Mouse (Mus musculus): Measurements from ENCODE around the gene Ank2. TPM values are rescaled to one million over a fixed set of nuclear protein-coding genes. Genes with fewer than 3 reads are reported as not detected.
A peak's percentile ranks its signal among the peaks of the same experiment; 100 is the strongest.

Gene Ank2
- polyA plus RNA-seq, 1 experiment, result 32.5 TPM

DNA sequence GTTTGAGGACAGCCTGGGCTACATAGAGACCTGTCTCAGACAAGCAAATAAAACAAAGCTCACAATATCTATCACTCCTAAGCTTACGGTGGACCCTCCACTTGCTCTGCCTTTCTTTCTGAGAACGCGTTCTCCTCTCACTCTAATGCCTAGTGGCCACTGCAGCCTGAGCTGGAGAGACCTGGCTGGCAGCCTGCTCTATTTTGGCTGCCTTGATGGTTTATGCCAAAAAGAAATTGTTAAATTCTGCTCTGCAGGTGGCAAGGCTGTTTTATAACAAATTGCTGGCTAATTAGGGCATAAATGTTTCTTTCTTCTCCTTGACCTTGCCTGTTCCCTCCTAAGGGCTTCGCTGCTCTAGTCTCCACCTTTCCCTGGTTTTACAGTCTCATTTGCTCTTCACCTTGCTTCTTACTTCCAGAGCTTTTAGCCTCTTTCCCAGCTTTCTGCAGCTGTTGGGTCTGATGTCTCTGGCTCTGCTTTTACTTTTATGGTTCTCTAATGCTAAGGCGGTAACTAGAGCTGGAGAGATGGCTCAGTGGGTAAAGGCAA, 293.2 kb downstream of the Ank2 start:
- Histone ChIP-seq H3K4me3 (ENCODE audit: insufficient read depth, low read depth, low read length) (no peak overlapping the region), H3K4me1 (ENCODE audit: control insufficient read depth, insufficient read depth, insufficient read length, low read length) (no peaks in the 10 kb centered on the region), H3K27ac (replicated peaks; ENCODE audit: low read depth, low read length) (no peak overlapping the region)

DNA sequence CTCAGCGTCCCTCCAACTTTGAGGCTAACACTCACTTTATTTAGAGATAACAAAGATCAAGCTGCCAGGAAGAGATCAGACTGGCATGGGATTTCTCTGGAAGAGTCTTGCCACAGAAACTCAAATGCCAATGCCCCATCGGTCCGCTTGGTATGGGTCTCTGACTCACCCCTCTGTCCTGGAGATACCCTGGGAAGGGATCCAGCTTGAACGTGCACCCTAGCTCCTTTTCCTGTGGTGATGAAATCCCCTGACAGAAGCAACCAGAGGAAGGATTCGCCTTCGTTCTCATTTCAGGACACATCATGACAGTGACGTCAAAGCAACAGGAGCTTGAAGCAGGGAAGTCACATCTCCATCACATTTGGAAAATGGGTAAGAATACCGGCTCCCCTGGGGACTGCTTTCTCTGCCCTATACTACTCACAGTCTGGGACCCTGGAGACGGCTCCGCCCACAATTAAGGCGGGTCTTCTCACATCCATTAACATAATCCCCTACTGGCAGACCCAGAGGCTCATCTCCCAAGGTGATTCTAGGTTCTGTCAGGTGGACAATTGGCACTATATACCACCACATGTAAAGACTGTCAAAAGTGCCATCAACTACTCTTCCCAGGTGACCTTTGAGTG, 296.6 kb downstream of the Ank2 start:
- H3K27ac ChIP-seq (replicated peaks; ENCODE audit: low read depth, low read length), result no peak overlapping the region
- no peak overlapping the region for H3K4me3 ChIP-seq (ENCODE audit: insufficient read depth, low read depth, low read length)
- no peaks in the 10 kb centered on the region for H3K4me1 ChIP-seq (ENCODE audit: control insufficient read depth, insufficient read depth, insufficient read length, low read length)

DNA sequence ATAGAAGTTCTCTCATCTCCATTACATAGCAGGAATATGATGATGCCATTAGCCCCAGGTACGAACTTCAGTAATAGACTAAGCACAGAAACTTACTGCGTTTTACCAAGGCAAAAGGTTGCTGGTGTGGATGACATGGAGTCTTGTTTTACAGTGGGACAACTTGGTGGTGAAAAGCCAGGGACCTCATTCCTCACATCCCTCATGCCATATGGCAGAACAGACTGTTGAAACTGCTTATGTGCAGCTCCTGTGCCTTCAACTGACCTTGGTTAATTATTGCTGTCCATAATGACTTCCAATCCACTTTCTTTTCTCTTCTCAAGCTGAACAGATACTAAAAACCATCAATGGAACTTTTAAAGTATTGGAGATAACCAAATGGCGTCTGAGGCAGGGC, 298.4 kb downstream of the Ank2 start:
- Histone ChIP-seq H3K4me1 (ENCODE audit: control insufficient read depth, insufficient read depth, insufficient read length, low read length) (no peaks in the 10 kb centered on the region), H3K27ac (replicated peaks; ENCODE audit: low read depth, low read length) (no peak overlapping the region), H3K4me3 (ENCODE audit: insufficient read depth, low read depth, low read length) (no peak overlapping the region)

DNA sequence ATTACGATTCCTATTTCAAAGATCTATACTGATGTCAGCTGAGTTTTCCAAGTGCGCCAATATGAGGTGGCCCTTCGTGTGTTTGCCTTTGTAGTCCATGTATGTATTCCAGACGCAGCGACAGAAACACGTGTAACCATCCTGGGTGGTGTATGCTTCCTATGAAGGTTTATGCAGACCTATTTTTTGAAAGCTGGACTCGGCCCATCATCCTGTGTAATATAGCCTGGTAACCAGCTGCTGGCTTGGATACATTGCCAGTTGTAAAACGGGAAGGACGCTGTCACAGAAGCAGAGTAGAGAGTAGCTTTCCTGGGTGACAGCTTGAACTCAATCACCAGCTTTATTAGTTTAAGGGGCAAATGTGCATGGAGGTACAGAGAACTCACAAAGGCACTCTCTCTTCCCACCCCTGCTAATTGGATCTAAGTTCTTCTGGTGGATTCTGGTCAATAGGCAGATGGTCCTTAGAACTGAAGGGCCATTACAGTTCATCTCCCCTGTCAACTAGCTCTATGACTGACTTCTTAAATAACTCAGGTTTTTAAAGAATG, 300.0 kb downstream of the Ank2 start:
- H3K4me3 ChIP-seq (ENCODE audit: insufficient read depth, low read depth, low read length), result no peak overlapping the region
- H3K4me1 ChIP-seq (ENCODE audit: control insufficient read depth, insufficient read depth, insufficient read length, low read length), result no peaks in the 10 kb centered on the region
- H3K27ac ChIP-seq (replicated peaks; ENCODE audit: low read depth, low read length), result no peak overlapping the region

DNA sequence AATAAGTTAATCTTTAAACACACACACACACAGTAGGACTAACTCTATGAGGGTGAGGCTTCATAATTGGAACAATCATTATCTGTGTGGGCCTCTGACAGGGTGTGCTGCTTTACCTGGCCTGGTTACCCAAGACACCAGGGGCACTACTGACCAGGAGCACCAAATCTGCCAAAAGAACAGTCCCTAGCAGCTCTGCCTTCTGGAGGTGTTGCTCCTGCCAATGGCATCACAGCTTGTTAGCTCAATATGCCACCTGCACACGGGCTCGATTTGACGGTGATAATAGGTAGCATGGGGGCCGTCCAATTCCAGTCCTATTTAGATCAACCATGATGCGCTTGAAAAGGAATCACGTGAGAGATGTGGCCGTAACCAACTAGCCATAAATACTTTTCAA, 300.5 kb downstream of the Ank2 start:
- no peak overlapping the region for H3K27ac ChIP-seq (replicated peaks; ENCODE audit: low read depth, low read length)
- no peaks in the 10 kb centered on the region for H3K4me1 ChIP-seq (ENCODE audit: control insufficient read depth, insufficient read depth, insufficient read length, low read length)
- H3K4me3 ChIP-seq (ENCODE audit: insufficient read depth, low read depth, low read length), result no peak overlapping the region

DNA sequence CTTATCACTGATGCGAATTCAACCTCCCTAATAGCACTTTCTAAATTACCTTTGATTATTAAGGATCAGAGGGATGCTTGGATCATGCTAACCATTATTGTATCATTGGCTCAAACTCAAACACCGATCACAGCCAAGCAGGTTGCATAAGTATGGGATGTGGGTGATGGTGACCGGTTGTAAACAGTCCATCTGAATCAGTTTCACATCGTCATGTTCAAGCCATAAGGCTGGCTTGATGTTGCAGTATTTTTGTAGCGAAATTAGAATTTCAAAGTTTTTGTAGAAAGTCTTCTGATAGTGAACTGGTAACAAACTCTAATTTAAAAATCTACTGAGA, 310.4 kb downstream of the Ank2 start:
- Histone ChIP-seq H3K4me1 (ENCODE audit: control insufficient read depth, insufficient read depth, insufficient read length, low read length) (no peaks in the 10 kb centered on the region), H3K4me3 (ENCODE audit: insufficient read depth, low read depth, low read length) (no peak overlapping the region), H3K27ac (replicated peaks; ENCODE audit: low read depth, low read length) (no peak overlapping the region)

DNA sequence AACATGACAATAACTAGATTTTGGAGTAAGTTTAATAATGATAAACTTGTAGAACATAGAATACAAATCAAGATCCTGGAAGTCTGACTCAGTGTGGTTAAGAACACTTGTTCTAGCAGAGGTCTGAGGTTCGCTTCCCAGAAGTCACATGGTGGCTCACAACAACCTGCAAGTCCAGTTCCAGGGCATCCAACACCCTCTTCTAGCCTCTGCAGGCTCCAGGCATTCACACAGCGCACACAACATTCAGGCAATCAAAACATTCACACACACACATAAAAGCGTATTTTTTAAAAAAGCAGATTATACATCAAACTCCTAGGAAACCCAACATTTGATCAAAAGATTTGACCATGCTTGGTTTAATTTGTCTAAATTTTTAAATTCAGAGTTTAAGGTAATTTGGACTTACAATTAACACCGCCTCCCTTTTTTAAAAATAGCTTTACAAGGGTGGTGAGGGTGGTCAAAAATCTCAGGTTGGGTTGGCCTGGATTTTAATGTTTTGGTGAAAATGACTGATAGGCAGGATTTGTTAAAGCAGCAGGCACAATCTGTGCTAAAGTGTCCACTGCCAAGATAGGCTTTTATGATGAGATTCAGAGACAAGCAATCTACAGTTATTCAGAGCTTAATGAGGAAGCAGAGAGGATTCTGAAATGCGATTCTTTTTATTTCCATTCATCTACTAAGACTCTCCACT, 310.9 kb downstream of the Ank2 start:
- Histone ChIP-seq H3K4me1 (ENCODE audit: control insufficient read depth, insufficient read depth, insufficient read length, low read length) (no peaks in the 10 kb centered on the region), H3K27ac (replicated peaks; ENCODE audit: low read depth, low read length) (no peak overlapping the region), H3K4me3 (ENCODE audit: insufficient read depth, low read depth, low read length) (no peak overlapping the region)

DNA sequence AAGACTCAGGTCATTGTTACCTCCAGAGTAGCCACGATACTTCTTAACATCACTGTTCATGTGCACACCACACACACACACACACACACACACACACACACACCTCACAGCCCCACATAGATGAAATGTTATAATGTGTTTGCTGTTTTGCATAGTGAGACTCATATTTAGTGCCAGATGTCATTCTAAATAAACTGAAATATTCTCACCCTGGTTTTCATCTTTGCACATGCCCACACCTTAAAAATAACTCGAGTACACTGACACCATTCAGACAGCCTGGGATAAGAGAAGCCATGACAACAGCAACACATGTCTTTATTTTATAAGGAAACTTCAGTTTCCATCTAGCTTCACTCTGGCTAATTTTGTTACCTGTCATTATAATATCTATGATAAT, 312.1 kb downstream of the Ank2 start:
- H3K4me3 ChIP-seq (ENCODE audit: insufficient read depth, low read depth, low read length), result no peak overlapping the region
- no peaks in the 10 kb centered on the region for H3K4me1 ChIP-seq (ENCODE audit: control insufficient read depth, insufficient read depth, insufficient read length, low read length)
- H3K27ac ChIP-seq (replicated peaks; ENCODE audit: low read depth, low read length), result no peak overlapping the region

DNA sequence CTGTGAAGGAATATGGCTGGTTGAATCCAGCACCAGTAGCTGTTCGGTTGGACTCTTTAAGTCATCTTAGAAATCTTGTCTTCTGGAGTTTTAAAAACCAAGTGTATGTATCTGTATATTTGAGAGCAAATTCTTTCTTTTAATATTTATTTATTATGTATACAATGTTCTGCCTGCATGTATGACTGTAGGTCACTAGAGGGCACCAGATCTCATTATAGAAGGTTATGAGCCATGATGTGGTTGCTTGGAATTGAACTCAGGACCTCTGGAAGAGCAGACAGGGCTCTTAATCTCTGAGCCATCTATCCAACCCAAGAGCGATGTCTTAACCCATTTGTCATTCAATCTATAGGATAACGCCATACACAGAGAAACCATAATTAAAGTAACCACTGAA, 312.9 kb downstream of the Ank2 start:
- Histone ChIP-seq H3K4me1 (ENCODE audit: control insufficient read depth, insufficient read depth, insufficient read length, low read length) (no peaks in the 10 kb centered on the region), H3K4me3 (ENCODE audit: insufficient read depth, low read depth, low read length) (no peak overlapping the region), H3K27ac (replicated peaks; ENCODE audit: low read depth, low read length) (no peak overlapping the region)

DNA sequence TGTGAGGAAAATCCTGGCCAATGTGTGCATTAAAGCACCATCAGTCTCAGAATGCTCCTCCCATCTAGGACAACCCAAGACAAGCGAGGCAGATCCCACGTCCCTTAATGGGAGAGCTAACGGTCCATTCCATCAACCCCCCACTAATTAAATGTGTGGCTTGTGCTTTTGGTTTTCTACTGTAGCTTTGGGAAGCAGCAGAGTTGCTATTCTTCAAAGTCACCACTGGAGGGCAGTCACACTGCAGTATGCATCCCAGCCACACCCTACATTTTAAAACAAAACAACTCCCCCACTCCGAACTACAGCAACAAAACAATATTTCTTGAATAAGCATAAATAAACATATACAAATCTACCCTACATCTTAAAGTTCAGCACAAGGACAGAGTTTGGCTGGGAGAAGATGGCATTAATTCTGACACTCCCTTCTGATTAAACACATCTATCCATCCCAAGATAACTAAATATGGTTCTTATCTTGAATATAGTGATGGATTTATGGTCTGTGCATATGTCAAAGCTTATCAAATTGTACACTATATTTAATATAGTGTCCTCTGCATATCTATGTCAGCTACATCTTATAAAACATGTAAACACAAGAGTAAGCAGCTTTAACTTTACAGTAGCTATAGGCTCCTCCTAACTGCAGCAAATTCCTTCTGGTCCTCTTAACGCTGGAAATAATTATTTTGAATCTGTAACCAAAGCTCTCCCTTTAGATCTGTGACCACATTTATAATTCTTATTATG, 315.0 kb downstream of the Ank2 start:
- Histone ChIP-seq H3K4me3 (ENCODE audit: insufficient read depth, low read depth, low read length) (no peak overlapping the region), H3K27ac (replicated peaks; ENCODE audit: low read depth, low read length) (no peak overlapping the region), H3K4me1 (ENCODE audit: control insufficient read depth, insufficient read depth, insufficient read length, low read length) (no peaks in the 10 kb centered on the region)

DNA sequence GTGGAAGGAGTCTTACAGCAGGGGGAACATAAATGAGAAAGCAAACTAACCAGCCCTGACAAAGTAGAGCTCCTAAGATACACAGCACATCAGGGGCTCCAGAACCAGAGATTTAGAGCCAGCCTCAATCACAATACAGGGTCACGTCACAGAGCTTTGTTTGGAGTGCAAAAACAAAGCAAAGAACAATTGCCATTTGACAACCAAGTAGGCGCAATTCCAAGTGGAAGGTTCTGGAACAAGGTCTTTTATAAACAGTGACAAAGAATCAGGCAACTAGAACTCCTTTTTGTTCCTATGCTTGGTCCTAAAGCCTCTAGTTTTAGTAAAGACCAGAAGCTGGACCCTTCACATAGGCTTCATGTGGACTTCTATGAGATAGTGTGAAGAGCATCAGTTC, 326.5 kb downstream of the Ank2 start:
- H3K4me1 ChIP-seq (ENCODE audit: control insufficient read depth, insufficient read depth, insufficient read length, low read length), result no peaks in the 10 kb centered on the region
- no peak overlapping the region for H3K27ac ChIP-seq (replicated peaks; ENCODE audit: low read depth, low read length)
- no peak overlapping the region for H3K4me3 ChIP-seq (ENCODE audit: insufficient read depth, low read depth, low read length)

DNA sequence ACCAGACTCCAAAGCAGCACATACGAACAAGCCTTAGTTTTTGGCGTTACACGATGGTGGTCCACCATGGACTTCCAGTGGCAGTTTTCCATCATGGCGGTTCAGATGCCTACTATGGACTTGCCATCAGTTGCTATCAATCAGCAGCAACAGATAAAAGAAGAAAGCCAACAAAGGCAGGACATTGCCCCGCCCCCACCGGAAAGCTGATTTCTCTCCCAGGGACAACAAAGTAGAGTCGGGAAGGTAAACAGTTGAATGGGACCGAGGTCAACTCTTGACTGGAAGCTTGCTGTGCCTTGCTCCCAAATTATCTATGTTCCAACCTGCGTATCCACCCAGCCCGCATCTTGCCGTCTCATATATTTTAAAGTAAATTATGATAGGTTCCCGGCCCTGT, 328.9 kb downstream of the Ank2 start:
- no peaks in the 10 kb centered on the region for H3K4me1 ChIP-seq (ENCODE audit: control insufficient read depth, insufficient read depth, insufficient read length, low read length)
- H3K27ac ChIP-seq (replicated peaks; ENCODE audit: low read depth, low read length), result no peak overlapping the region
- no peak overlapping the region for H3K4me3 ChIP-seq (ENCODE audit: insufficient read depth, low read depth, low read length)

DNA sequence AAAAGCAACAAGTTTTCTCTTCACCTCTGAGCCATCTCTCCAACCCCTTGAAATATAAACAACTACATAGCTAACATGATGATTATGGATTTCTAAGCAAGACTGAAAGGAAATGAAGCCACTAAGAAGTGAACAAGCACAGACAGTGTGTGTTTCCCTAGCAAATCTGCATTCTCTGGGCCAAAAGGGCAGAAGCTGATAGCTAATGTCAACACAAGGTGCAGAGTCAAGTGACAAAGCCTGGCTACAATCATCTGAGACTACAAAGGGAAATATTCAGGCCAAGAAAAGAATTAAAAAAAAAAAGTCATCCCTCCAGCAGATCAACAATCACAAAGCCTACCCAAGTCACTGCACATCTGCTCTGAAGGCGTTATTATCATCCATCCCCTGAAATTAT, 330.0 kb downstream of the Ank2 start:
- Histone ChIP-seq H3K4me1 (ENCODE audit: control insufficient read depth, insufficient read depth, insufficient read length, low read length) (no peaks in the 10 kb centered on the region), H3K27ac (replicated peaks; ENCODE audit: low read depth, low read length) (no peak overlapping the region), H3K4me3 (ENCODE audit: insufficient read depth, low read depth, low read length) (no peak overlapping the region)

DNA sequence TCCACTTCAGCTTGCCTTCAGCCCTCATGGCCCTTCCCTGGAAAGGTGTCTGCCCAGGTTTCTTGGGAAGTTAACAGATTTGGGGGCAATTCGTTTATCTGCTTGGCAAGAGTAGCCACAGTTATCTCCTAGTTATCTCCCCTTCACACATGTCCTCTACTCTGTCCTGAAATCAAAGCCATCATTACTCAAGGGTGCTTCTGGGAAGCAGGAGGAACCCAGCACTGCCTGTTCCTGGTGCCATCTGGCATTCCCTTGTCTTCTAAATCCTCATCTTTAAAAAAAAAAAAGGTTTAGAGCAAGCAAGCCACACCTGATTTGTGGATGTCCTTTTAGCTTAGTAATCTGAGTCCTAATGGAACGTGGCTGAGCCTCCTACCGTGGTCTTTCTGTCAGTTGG, 335.4 kb downstream of the Ank2 start:
- Histone ChIP-seq H3K4me3 (ENCODE audit: insufficient read depth, low read depth, low read length) (no peak overlapping the region), H3K27ac (replicated peaks; ENCODE audit: low read depth, low read length) (no peak overlapping the region), H3K4me1 (ENCODE audit: control insufficient read depth, insufficient read depth, insufficient read length, low read length) (no peaks in the 10 kb centered on the region)

DNA sequence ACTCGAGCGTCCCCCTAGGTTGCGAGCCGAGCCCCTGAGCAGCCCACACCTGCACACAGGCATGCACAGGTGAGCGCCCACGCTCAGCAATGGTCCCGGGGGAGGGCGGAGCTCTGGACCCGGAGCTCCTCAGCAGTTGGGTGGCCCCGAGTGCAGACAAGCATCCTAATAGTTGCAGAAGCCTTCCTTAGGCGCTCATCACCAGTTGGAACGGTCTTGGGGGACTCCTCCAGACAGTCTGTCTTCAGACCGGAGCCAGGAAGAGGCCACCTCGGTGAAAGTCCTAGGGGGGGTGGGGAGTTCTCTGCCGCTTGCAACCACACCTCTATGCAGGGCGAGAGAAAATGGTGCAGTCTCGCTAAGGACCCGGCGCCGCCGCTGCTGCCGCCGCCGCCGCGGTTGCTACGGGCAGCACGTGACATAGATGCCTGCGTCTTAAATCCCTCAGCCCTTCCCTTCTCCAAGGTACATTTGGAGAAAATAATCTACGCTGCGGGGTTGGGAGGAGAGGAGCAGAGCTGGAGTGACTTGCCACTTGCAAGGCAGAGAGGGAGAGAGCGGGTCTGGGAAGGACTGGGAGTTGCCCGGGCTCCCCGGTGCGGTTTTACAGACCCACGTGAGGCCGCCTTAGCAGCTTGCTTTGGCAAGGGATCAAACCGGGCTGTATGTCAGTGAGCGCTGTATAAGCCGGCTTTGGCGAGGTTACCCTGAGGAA, 337.0 kb downstream of the Ank2 start:
- H3K4me3 ChIP-seq (ENCODE audit: insufficient read depth, low read depth, low read length), result peak overlapping the region; percentile 49
- H3K27ac ChIP-seq (replicated peaks; ENCODE audit: low read depth, low read length), result no peak overlapping the region
- no peaks in the 10 kb centered on the region for H3K4me1 ChIP-seq (ENCODE audit: control insufficient read depth, insufficient read depth, insufficient read length, low read length)
